ENCODE assay signal across 9 mouse cellular contexts in genomic region chr19:26746290-26746689, GRCm38 (mm10).
DNase-seq lines count a peak whose midpoint lies in the region; ATAC-seq and TF ChIP-seq lines count a peak whose summit lies in the region.
"Had no signal": no experiment of that assay in that cellular context is flagged by ENCODE, and none has a peak within 500 bp of the region (broad histone marks: within the 10 kb centered on the region; RNA-seq: fewer than 3 reads in every experiment).

No protein-coding gene starts in this region.

- peaks cover 13% of the 10 kb centered on the region for H3K4me1 ChIP-seq in heart, embryonic 16.5 days (ENCODE audit: control insufficient read depth, insufficient read depth, low read length)
- H3K4me1 ChIP-seq in embryonic facial prominence, embryonic 12.5 days: peaks cover 17% of the 10 kb centered on the region; the same call in 1 of the 2 replicates
- H3K4me1 ChIP-seq in hindbrain, postnatal 0 days (ENCODE audit: insufficient read depth, low read length): peaks cover 12% of the 10 kb centered on the region

- 0 out of 2 replicates have a peak overlapping the region, but pooled peaks have one; percentile 3 for H3K9ac ChIP-seq in heart, embryonic 16.5 days (ENCODE audit: low read length)
- H3K9ac ChIP-seq in embryonic facial prominence, embryonic 12.5 days: no peak overlapping the region
- H3K9ac ChIP-seq in hindbrain, postnatal 0 days (replicated peaks; ENCODE audit: low read length): no peak overlapping the region; the same call in 1 of the 2 replicates

- no peaks in the 10 kb centered on the region for H3K27me3 ChIP-seq in heart, embryonic 16.5 days (ENCODE audit: control insufficient read depth, insufficient read depth, low read length)
- no peaks in the 10 kb centered on the region for H3K27me3 ChIP-seq in embryonic facial prominence, embryonic 12.5 days
- H3K27me3 ChIP-seq in hindbrain, postnatal 0 days (ENCODE audit: insufficient read depth, low read length): no peaks in the 10 kb centered on the region

- H3K27ac ChIP-seq in heart, embryonic 16.5 days (ENCODE audit: low read length): peak overlapping the region; percentile 98
- peak overlapping the region; percentile 99; the same call in 1 of the 2 replicates for H3K27ac ChIP-seq in embryonic facial prominence, embryonic 12.5 days
- H3K27ac ChIP-seq in hindbrain, postnatal 0 days: peak overlapping the region; percentile 95

- no peak overlapping the region for H3K4me3 ChIP-seq in heart, embryonic 16.5 days (ENCODE audit: low read length)
- no peak overlapping the region for H3K4me3 ChIP-seq in embryonic facial prominence, embryonic 12.5 days
- no peak overlapping the region for H3K4me3 ChIP-seq in hindbrain, postnatal 0 days (ENCODE audit: low read length)
- H3K4me3 ChIP-seq: heart, adult 2 months had no signal

- H3K9me3 ChIP-seq in heart, embryonic 16.5 days (replicated peaks; ENCODE audit: control insufficient read depth, low read length): no peaks in the 10 kb centered on the region
- no peaks in the 10 kb centered on the region for H3K9me3 ChIP-seq in embryonic facial prominence, embryonic 12.5 days
- H3K9me3 ChIP-seq in hindbrain, postnatal 0 days (ENCODE audit: low read length): no peaks in the 10 kb centered on the region

- no peak for ATAC-seq in heart, embryonic 16.5 days (replicated peaks; ENCODE audit: extremely low read depth, insufficient read depth, low FRiP score)
- ATAC-seq in embryonic facial prominence, embryonic 12.5 days (ENCODE audit: insufficient number of reproducible peaks, insufficient read depth, low FRiP score, low TSS enrichment): no peak
- no peak for ATAC-seq in hindbrain, postnatal 0 days

- DNase-seq in heart, adult 8-10 months (ENCODE audit: low spot score): no peak
- peak; percentile 50 to 51 for DNase-seq in cerebellum, adult 18-20 months
- DNase-seq in hindbrain, postnatal 0 days (ENCODE audit: low spot score): no peak
- no peak for DNase-seq in layer of hippocampus, adult 18-20 months (ENCODE audit: low spot score in 2 of 2)
- no peak for DNase-seq in right cerebral cortex, postnatal 10 days (ENCODE audit: low spot score in 2 of 2)
- DNase-seq in layer of hippocampus, adult 9-11 months: no peak
- DNase-seq: heart, adult 2 months had no signal

- 86% methylated on average over 10 of the region's 10 CpGs for WGBS in heart, embryonic 16.5 days
- 84% methylated on average over 10 of the region's 10 CpGs for WGBS in embryonic facial prominence, embryonic 12.5 days
- 71% methylated on average over 10 of the region's 10 CpGs for WGBS in hindbrain, postnatal 0 days

- H3K36me3 ChIP-seq in heart, embryonic 16.5 days (ENCODE audit: control insufficient read depth, insufficient read depth): no peaks in the 10 kb centered on the region
- no peaks in the 10 kb centered on the region for H3K36me3 ChIP-seq in embryonic facial prominence, embryonic 12.5 days
- H3K36me3 ChIP-seq in hindbrain, postnatal 0 days (ENCODE audit: insufficient read depth, low read length): no peaks in the 10 kb centered on the region

- TF ChIP-seq CTCF in hindbrain, postnatal 0 days (IDR thresholded peaks at IDR 0.05; ENCODE audit: low read depth): no peak

- H3K4me2 ChIP-seq in heart, embryonic 16.5 days (ENCODE audit: low read depth, low read length): no peak overlapping the region
- H3K4me2 ChIP-seq in embryonic facial prominence, embryonic 12.5 days (replicated peaks): no peak overlapping the region
- H3K4me2 ChIP-seq in hindbrain, postnatal 0 days (ENCODE audit: low read depth, low read length): no peak overlapping the region

Comparison
In these comparisons a context has a peak if more than half of its experiments do, and no peak if none do; other contexts are left out.
1. DNase-seq: peak in cerebellum, adult 18-20 months (2 of 2); none in heart, adult 8-10 months (single experiment), hindbrain, postnatal 0 days (single experiment), layer of hippocampus, adult 18-20 months (0 of 2), right cerebral cortex, postnatal 10 days (0 of 2) and layer of hippocampus, adult 9-11 months (single experiment).
2. Peak in every context shown above with its lines, with median percentiles within 50 percentile points of each other: H3K27ac ChIP-seq.